Mouse (Mus musculus) left cerebral cortex, postnatal 25 days (tissue): Measurements from ENCODE around the gene Rps19. TPM values are rescaled to one million over a fixed set of nuclear protein-coding genes. Genes with fewer than 3 reads are reported as not detected.
"Not testable (repeated sequence)": the region's sequence is repeated elsewhere in the genome, so short reads cannot be mapped to it uniquely, and the experiment has no call there.

Source experiments
- DNase-seq, 2 experiments: peaks; one replicate each; pipeline ENCODE4 v3.0.0; 2022; ENCODE audit warnings: low spot score in 2 of 2, mixed read lengths in 1 of 2
- intact Hi-C: fragments of 180-260 bp; cut with DNase I; formaldehyde crosslinking; loops from one replicate; pipeline ENCODE4 v1.15.1; 2025
- total RNA-seq, 2 experiments: library from RNA; stranded (reverse); gene quantifications; 2 replicates each; pipeline ENCODE4 v1.2.3; 2021

Rps19 gene
- total RNA-seq, 2 experiments from 2014 or later = 446 to 451 TPM

GRCm38 (mm10) chr7:24864156-24864555 lies 20.0 kb upstream of the Rps19 start:
- DNase-seq = no peak
- intact Hi-C loops = no loop called here

- intact Hi-C loops = no loop called here
- no peak for DNase-seq
Observed at GRCm38 (mm10) chr7:24869080-24869479, 15.1 kb upstream of the Rps19 start.

GRCm38 (mm10) chr7:24869532-24870165 lies 14.5 kb upstream of the Rps19 start, which contains the start of the genes Lypd4 and Dmrtc2:
TSS of gene Lypd4 (minus strand) at chr7:24869941.
TSS of gene Dmrtc2 (plus strand) at chr7:24870057.
- intact Hi-C loops = no loop called here
- DNase-seq = no peak

GRCm38 (mm10) chr7:24877588-24877987 lies 6.6 kb upstream of the Rps19 start:
- DNase-seq = no peak
- intact Hi-C loops = no loop called here

GRCm38 (mm10) chr7:24879620-24880019 lies 4.6 kb upstream of the Rps19 start:
- intact Hi-C loops = no loop called here
- no peak for DNase-seq

- intact Hi-C loops = loop anchor here (2.0 kb wide), 1 partner anchor 66 kb away; no protein-coding TSS in a partner anchor
- DNase-seq = no peak
Observed at GRCm38 (mm10) chr7:24882416-24883199, 1.6 kb upstream of the Rps19 start.

GRCm38 (mm10) chr7:24884693-24885291 lies 621 bp downstream of the Rps19 start:
- intact Hi-C loops = no loop called here
- peak in 1 of 2 experiments; percentile 16 for DNase-seq

- intact Hi-C loops = no loop called here
- DNase-seq = no peak
Observed at GRCm38 (mm10) chr7:24885468-24886307, 1.5 kb downstream of the Rps19 start.

- DNase-seq = no peak
- intact Hi-C loops = no loop called here
Observed at GRCm38 (mm10) chr7:24886308-24886633, 2.1 kb downstream of the Rps19 start.

- no peak for DNase-seq
- intact Hi-C loops = no loop called here
Observed at GRCm38 (mm10) chr7:24887096-24887495, 2.9 kb downstream of the Rps19 start.

- no peak for DNase-seq
- intact Hi-C loops = loop anchor here (2.0 to 5.0 kb wide), 3 partner anchors 15 to 81 kb away; no protein-coding TSS in a partner anchor
Observed at GRCm38 (mm10) chr7:24889431-24890220, 5.5 kb downstream of the Rps19 start.

GRCm38 (mm10) chr7:24890281-24891216 lies 6.4 kb downstream of the Rps19 start:
- DNase-seq = peak; percentile 70 to 80
- intact Hi-C loops = loop anchor here (2.0 to 5.0 kb wide), 3 partner anchors 14 to 80 kb away; no protein-coding TSS in a partner anchor

- DNase-seq = no peak
- intact Hi-C loops = loop anchor here (2.0 to 5.0 kb wide), 3 partner anchors 13 to 79 kb away; no protein-coding TSS in a partner anchor
Observed at GRCm38 (mm10) chr7:24891241-24892124, 7.3 kb downstream of the Rps19 start.

GRCm38 (mm10) chr7:24892125-24892583 lies 8.0 kb downstream of the Rps19 start:
- intact Hi-C loops = loop anchor here (5.0 kb wide), 1 partner anchor 60 kb away; no protein-coding TSS in a partner anchor
- DNase-seq = no peak

GRCm38 (mm10) chr7:24895749-24896148 lies 11.6 kb downstream of the Rps19 start:
- DNase-seq, intact Hi-C loops: not testable (repeated sequence)

GRCm38 (mm10) chr7:24896269-24896668 lies 12.1 kb downstream of the Rps19 start:
- intact Hi-C loops = no loop called here

GRCm38 (mm10) chr7:24897224-24897623 lies 13.1 kb downstream of the Rps19 start, which contains the start of gene Cd79a:
TSS of gene Cd79a (plus strand) at chr7:24897381.
- intact Hi-C loops = no loop called here
- DNase-seq = no peak

More at GRCm38 (mm10) chr7:24896269-24896668, 12.1 kb downstream of the Rps19 start:
- DNase-seq = no peak
